Mouse (Mus musculus) heart, adult 2 months (tissue): Measurements from ENCODE around the gene Pmis2. TPM values are rescaled to one million over a fixed set of nuclear protein-coding genes. Genes with fewer than 3 reads are reported as not detected.

Source experiments
- DNase-seq, 2 experiments: peaks; one replicate each; pipeline ENCODE4 v3.0.0; 2021
- H3K27ac ChIP-seq: fragments of 200-600 bp; 2 replicates; pipeline ENCODE4 v1.8.1; 2022
- H3K27me3 ChIP-seq: fragments of 200-500 bp; 2 replicates; pipeline ENCODE4 v1.6.1; 2012; ENCODE audit warnings: mild to moderate bottlenecking, low read length, inconsistent platforms, mixed read lengths; ENCODE audit not compliant: control insufficient read depth, insufficient read depth
- H3K36me3 ChIP-seq: fragments of 200-500 bp; 2 replicates; pipeline ENCODE4 v1.6.1; 2012; ENCODE audit warnings: low read length, inconsistent platforms; ENCODE audit not compliant: control insufficient read depth, insufficient read depth
- H3K4me1 ChIP-seq: fragments of 200-500 bp; 2 replicates; pipeline ENCODE4 v1.6.1; 2011; ENCODE audit warnings: low read length; ENCODE audit not compliant: control insufficient read depth, insufficient read depth
- H3K4me3 ChIP-seq: fragments of 200-600 bp; 2 replicates; pipeline ENCODE4 v1.8.1; 2022
- H3K79me2 ChIP-seq: fragments of 200-500 bp; replicated peaks from 2 replicates; pipeline ENCODE4 v1.6.1; 2012; ENCODE audit warnings: mild to moderate bottlenecking, inconsistent platforms, low read length, moderate library complexity, mixed read lengths; ENCODE audit not compliant: control insufficient read depth, insufficient read depth
- H3K9ac ChIP-seq: fragments of 200-500 bp; 2 replicates; pipeline ENCODE4 v1.6.1; 2012; ENCODE audit warnings: low read depth, mild to moderate bottlenecking, control low read depth, inconsistent platforms, low read length, mixed read lengths
- CTCF ChIP-seq: fragments of 200-600 bp; IDR thresholded peaks from 2 replicates; pipeline ENCODE4 v1.8.1; 2022; ENCODE audit warnings: antibody characterized with exemption, mild to moderate bottlenecking, moderate library complexity
- EP300 ChIP-seq: fragments of 200-500 bp; IDR thresholded peaks from 2 replicates; pipeline ENCODE4 v1.6.1; 2011; ENCODE audit warnings: low read depth, low read length, control low read depth; ENCODE audit not compliant: insufficient read depth
- POLR2A ChIP-seq: fragments of 200-500 bp; IDR thresholded peaks from 2 replicates; pipeline ENCODE4 v1.6.1; 2011; ENCODE audit warnings: mild to moderate bottlenecking, low read depth, low read length, control low read depth; ENCODE audit not compliant: insufficient read depth
- WGBS: fragments of 180-500 bp; shearing (Covaris S2); methylation state at CpG from one replicate; pipeline ENCODE4 v1.1.7; 2018; 5-methylcytosine and 5-hydroxymethylcytosine counted together
- intact Hi-C: fragments of 180-260 bp; cut with DNase I; formaldehyde crosslinking; loops from one replicate; pipeline ENCODE4 v1.15.1; 2025
- polyA plus RNA-seq: library from polyadenylated mRNA; depleted of rRNA; stranded (reverse); fragments of >200 nt; gene quantifications from 2 replicates; pipeline ENCODE4 v1.2.3, GENCODE M21; 2012
- total RNA-seq, 2 experiments: library from RNA; stranded (reverse); gene quantifications; 2 replicates each; pipeline ENCODE4 v1.2.3; 2021

The Pmis2 gene
- total and polyA plus RNA-seq, 3 experiments: 0.52 TPM; not detected in 2

DNA sequence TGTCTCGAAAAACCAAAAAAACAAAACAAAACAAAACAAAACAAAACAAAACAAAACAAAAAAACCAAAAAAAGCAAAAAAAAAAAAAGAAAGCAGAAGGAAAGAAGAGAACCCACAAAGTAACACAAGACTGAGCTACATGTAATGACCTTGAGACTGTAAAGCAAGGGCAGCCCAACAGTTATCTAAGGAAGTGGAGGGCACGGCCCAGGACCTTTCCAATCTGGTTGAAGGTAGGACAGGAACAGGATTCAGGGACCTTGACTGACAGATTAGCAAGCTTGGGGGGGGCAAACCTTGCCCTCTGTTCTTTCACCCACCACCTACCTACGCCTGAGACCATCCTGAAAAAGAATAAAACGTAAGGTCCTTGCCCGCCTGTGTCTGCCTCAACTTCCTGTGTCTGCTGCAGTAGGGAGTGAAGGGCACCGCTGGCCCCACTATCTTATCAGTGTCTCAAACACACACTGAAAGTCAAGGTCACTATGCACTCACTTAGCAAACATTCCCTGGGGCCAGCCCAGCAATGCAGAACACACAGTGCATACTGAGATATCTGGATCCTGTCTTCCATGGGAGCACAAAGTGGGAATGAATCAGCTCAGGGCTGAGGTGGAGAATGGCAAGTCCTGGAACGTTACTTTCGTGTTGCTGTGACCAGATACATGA is 34.9 kb upstream of the Pmis2 start:
- no peaks in the 10 kb centered on the region for H3K79me2 ChIP-seq
- peak overlapping the region; percentile 57; the same call in 1 of the 2 replicates for H3K27ac ChIP-seq
- WGBS: 25% methylated on average over 8 of the region's 8 CpGs
- H3K27me3 ChIP-seq: no peaks in the 10 kb centered on the region
- H3K36me3 ChIP-seq: no peaks in the 10 kb centered on the region
- TF ChIP-seq CTCF (no peak), EP300 (no peak), POLR2A (no peak)
- intact Hi-C loops: no loop called here
- DNase-seq: peak in 1 of 2 experiments; percentile 38
- H3K4me3 ChIP-seq: no peak overlapping the region
- no peaks in the 10 kb centered on the region for H3K4me1 ChIP-seq
- no peak overlapping the region for H3K9ac ChIP-seq

DNA sequence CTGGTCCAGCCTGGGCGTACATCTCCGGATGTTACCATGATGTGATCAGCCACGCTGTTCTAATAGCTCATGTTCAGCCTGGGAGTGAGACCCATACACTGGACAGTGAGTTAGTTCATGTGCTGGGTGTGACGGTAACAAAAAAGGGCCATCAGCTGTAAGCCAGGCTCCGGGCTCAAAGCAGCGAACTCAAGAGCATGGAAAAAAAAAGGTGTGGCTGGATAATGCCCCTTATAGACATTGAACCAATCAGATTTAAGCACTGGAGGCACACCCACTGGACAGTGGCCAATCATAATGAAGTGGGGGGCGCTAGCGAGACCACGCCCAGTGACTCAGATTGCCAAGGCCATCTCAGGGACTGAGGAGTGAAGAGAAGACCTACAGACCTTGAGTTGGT is 27.2 kb upstream of the Pmis2 start, which contains the start of gene 2200002J24Rik:
2200002J24Rik (plus strand) TSS at position 338 of the 400 bp plus-strand sequence.
- H3K9ac ChIP-seq: no peak within 1 kb of the TSS
- no peak within 1 kb of the TSS for H3K4me3 ChIP-seq
- intact Hi-C loops: no loop called here
- no peaks in the 10 kb centered on the region for H3K36me3 ChIP-seq
- H3K4me1 ChIP-seq: no peaks in the 10 kb centered on the region; the same call in 1 of the 2 replicates
- H3K79me2 ChIP-seq: no peaks in the 10 kb centered on the region
- DNase-seq: no peak
- no peak within 1 kb of the TSS for H3K27ac ChIP-seq
- H3K27me3 ChIP-seq: no peaks in the 10 kb centered on the region
- WGBS: 40% methylated on average over 9 of the region's 9 CpGs
- TF ChIP-seq CTCF (no peak), EP300 (no peak), POLR2A (no peak)

DNA sequence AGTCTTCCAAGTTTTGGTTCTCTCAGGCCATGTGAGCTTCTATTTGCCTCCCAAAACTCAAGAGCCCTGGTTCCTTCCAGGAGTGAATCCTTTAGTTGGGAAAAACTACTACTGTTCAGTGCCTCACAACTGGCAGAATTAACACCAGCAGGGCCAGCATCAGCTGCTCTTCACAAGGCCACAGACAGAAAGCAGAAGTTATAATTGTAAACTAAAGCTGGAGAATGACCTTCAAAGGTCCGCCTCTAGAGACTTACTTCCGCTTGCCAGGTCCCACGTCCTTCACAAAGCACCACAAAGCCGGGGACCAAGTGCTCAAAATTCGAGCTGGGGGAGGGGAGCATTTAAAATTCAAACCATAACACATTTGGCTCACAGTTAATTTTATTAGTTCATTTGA is 26.7 kb upstream of the Pmis2 start:
- Histone ChIP-seq H3K9ac (no peak overlapping the region), H3K4me3 (no peak overlapping the region), H3K36me3 (no peaks in the 10 kb centered on the region), H3K27me3 (no peaks in the 10 kb centered on the region), H3K4me1 (no peaks in the 10 kb centered on the region; the same call in 1 of the 2 replicates), H3K79me2 (no peaks in the 10 kb centered on the region), H3K27ac (no peak overlapping the region)
- DNase-seq: no peak
- intact Hi-C loops: no loop called here
- 48% methylated on average over 5 of the region's 5 CpGs for WGBS
- no peak for TF ChIP-seq EP300

DNA sequence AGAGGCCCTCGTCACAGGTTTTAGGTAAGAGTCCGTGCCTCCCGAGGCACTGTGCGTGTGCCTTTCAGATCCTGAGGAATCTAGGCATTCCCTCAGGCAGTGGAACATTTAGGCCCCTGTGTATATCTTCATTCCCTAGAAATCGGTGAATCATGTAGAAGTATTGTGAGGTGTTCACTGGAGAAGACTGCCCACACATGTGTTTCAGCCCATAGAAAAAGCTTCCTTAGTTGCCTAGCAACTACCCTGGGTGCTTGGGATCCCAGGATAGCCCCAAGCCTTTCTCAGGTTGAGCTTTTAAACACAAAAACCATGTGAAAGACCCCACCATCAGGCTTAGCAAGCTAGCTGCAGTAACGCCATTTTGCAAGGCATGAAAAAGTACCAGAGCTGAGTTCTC is 16.9 kb upstream of the Pmis2 start:
- H3K9ac ChIP-seq: no peak overlapping the region
- WGBS: 91% methylated on average over 6 of the region's 6 CpGs
- no peak overlapping the region for H3K4me3 ChIP-seq
- intact Hi-C loops: no loop called here
- H3K27me3 ChIP-seq: no peaks in the 10 kb centered on the region
- no peak for DNase-seq
- H3K4me1 ChIP-seq: no peaks in the 10 kb centered on the region
- no peak overlapping the region for H3K27ac ChIP-seq
- no peak for TF ChIP-seq EP300
- TF ChIP-seq CTCF: no peak
- TF ChIP-seq POLR2A: no peak
- H3K79me2 ChIP-seq: no peaks in the 10 kb centered on the region
- no peaks in the 10 kb centered on the region for H3K36me3 ChIP-seq

DNA sequence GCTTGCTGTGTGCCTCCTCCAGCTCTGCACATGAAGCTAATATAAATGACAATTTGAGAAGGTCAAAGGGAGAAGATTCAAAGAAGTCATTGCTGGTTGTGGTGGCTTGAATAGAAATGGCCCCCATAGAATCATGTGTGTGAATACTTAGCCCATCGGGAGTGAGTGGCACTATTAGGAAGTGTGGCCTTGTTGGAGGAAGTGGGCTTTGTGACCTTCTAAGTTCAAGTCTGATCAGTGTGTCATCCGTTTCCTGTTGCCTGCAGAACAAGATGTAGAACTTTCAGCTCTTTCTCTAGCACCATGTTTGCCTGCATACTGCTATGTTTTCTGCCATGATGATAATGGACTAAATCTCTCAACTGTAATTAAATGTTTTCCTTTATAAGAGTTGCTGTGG is 12.0 kb upstream of the Pmis2 start:
- TF ChIP-seq POLR2A: no peak
- no peak for TF ChIP-seq CTCF
- TF ChIP-seq EP300: no peak
- Histone ChIP-seq H3K4me1 (no peaks in the 10 kb centered on the region), H3K9ac (no peak overlapping the region), H3K36me3 (no peaks in the 10 kb centered on the region), H3K4me3 (no peak overlapping the region), H3K27me3 (no peaks in the 10 kb centered on the region), H3K79me2 (no peaks in the 10 kb centered on the region), H3K27ac (no peak overlapping the region)
- intact Hi-C loops: no loop called here
- DNase-seq: no peak
- 55% methylated on average over 2 of the region's 2 CpGs for WGBS

DNA sequence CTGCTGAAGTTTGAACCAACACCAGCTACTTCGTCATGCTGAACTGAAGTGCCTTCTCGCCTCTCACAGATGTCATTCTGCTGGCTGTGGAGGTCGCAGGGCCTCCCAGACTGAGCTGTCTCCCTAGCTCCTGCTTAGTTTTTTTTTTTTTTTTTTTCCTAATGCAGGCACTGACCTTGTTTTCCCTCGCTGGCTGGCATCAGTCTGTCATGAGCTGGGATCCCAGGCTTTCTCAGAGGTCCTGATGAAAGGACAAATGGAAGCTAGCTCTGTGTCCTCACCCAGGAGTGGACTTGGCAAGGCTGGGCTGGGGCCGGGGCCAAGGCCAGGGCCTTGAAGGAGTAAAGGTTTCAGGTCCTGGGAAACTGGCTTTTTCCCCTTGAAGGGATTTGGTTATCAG is 10.5 kb upstream of the Pmis2 start:
- no peak overlapping the region for H3K9ac ChIP-seq
- DNase-seq: peak; percentile 54 to 61
- no peaks in the 10 kb centered on the region for H3K4me1 ChIP-seq
- peak overlapping the region; percentile 71 for H3K27ac ChIP-seq
- H3K79me2 ChIP-seq: no peaks in the 10 kb centered on the region
- no peak overlapping the region for H3K4me3 ChIP-seq
- H3K27me3 ChIP-seq: no peaks in the 10 kb centered on the region
- intact Hi-C loops: no loop called here
- WGBS: 40% methylated on average over 5 of the region's 5 CpGs
- TF ChIP-seq CTCF (no peak), EP300 (0 out of 2 replicates have a peak, but pooled peaks have one; percentile 16), POLR2A (no peak)
- no peaks in the 10 kb centered on the region for H3K36me3 ChIP-seq
